Mouse (Mus musculus) brain, embryonic 14.5 days (tissue): ENCODE results near the gene Alg9.

Source experiments
- CTCF ChIP-seq: fragments of 200-500 bp; IDR thresholded peaks from 2 replicates; pipeline ENCODE4 v1.5.1; 2012; ENCODE audit warnings: inconsistent platforms, mild to moderate bottlenecking, moderate library complexity, borderline replicate concordance; ENCODE audit not compliant: insufficient read depth, insufficient read length; ENCODE audit errors: extremely low read depth
- POLR2A ChIP-seq: fragments of 200-500 bp; IDR thresholded peaks from 2 replicates; pipeline ENCODE4 v1.6.1; 2012; ENCODE audit warnings: mild to moderate bottlenecking, inconsistent platforms, borderline replicate concordance; ENCODE audit not compliant: poor library complexity, insufficient read depth, insufficient read length, severe bottlenecking; ENCODE audit errors: extremely low read depth

DNA sequence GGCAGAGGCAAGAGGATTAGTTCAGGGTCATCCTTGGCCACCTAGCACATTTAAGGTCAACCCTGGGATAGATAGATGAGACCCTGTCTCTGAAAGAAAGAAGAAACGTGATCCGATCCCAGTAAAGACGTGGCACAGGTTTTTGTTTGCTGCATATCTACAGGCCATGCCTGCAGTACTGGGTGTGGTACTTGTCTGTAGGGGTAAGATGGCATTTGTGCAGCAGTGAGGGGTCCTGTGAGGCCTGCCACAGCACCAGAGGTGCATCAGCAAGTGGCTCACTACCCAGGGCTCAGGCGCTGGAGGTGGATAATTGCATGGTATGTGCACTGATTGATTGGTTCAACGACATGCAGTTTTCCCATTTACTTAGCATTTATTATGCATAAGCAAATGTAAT is 39.0 kb downstream of the Alg9 start:
- no peak for TF ChIP-seq CTCF
- no peak for TF ChIP-seq POLR2A
